Mouse (Mus musculus) brain, embryonic 14.5 days (tissue): ENCODE measurements at regions not wholly inside any gene's neighbourhood (a gene's known extent, or its start where the extent isn't known, plus 50 kb on each side); places are given as distances from the start of the nearest gene placed in this dataset.

ENCODE experiments used
- CTCF ChIP-seq: fragments of 200-500 bp; IDR thresholded peaks from 2 replicates; pipeline ENCODE4 v1.5.1; 2012; ENCODE audit warnings: inconsistent platforms, mild to moderate bottlenecking, moderate library complexity, borderline replicate concordance; ENCODE audit not compliant: insufficient read depth, insufficient read length; ENCODE audit errors: extremely low read depth
- POLR2A ChIP-seq: fragments of 200-500 bp; IDR thresholded peaks from 2 replicates; pipeline ENCODE4 v1.6.1; 2012; ENCODE audit warnings: mild to moderate bottlenecking, inconsistent platforms, borderline replicate concordance; ENCODE audit not compliant: poor library complexity, insufficient read depth, insufficient read length, severe bottlenecking; ENCODE audit errors: extremely low read depth

DNA sequence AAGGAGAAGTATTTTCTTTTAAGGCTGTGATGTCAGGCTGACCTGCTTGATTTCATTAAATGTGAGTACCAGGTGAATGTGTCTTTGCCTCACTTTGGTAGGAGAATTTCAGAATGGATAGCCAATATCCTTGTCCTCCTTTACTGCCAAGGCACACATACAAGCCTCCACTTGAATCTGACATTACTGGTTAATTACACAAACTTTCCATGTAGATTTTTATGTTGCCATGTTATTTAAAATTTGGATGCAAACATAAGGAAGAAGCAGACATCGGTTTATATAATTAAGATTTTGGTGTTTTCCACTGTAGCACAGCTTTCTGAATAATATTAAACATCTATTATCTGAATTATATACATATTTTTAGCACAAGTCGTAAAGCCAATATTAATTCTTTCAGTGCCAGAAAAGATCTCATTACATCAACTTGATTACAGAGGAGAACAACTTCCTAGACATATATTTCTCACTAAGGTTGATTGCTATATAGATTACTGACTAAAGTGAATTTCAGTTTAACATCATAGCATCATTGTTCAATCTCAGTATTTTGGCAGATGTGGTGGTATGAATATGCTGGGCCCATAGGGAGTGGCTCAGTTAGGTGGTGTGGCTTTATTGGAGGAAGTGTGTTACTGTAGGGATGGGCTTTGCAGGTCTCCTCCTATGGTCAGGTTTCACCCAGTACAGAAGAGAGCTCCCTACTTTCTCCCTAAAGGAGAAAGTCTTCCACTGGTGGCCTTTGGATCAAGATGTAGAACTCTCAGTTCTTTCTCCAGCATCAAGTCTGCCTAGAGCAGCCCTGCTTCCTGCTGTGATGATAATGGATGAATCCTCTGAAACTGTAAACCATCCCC is 53.9 kb upstream of the Lin7a start:
- TF ChIP-seq CTCF = no peak
- no peak for TF ChIP-seq POLR2A
